Mouse (Mus musculus): Measurements from ENCODE around the gene Actbl2.

Gene Actbl2

DNA sequence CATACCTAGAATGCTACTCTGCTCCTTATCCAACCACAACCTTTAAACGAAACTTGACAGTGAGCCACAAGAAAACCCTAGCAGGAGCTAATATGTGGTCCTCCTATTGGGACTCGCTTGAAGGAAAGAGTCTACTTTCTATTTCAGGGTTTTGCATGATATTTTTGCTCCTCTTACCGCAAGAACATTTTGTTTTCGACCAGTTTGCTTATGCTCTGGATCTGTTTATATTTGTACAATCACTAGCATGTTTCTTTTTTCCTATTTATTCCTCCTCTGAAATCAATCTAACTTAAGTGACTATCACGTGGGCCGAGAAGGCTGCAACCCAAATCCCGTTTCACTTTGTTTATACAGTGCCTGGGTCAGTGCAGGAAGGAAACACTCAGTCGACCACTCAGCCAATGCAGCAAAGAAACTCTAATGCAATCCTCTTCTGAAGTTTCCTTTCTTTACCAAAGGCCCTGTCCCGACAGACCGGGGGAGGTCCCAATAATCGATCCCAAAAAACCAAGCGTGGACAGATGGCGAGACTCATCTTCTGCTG, 15.0 kb downstream of the Actbl2 start:
- no peak for DNase-seq (ENCODE audit: low read depth)

GRCm38 (mm10) chr13:111271868-111272267, 17.1 kb downstream of the Actbl2 start:
- DNase-seq (ENCODE audit: low read depth) = no peak

GRCm38 (mm10) chr13:111286461-111287385, 31.9 kb downstream of the Actbl2 start:
- DNase-seq (ENCODE audit: low read depth) = no peak

- DNase-seq (ENCODE audit: low read depth) = peak; percentile 28
Observed at GRCm38 (mm10) chr13:111291161-111291957, 36.5 kb downstream of the Actbl2 start.

DNA sequence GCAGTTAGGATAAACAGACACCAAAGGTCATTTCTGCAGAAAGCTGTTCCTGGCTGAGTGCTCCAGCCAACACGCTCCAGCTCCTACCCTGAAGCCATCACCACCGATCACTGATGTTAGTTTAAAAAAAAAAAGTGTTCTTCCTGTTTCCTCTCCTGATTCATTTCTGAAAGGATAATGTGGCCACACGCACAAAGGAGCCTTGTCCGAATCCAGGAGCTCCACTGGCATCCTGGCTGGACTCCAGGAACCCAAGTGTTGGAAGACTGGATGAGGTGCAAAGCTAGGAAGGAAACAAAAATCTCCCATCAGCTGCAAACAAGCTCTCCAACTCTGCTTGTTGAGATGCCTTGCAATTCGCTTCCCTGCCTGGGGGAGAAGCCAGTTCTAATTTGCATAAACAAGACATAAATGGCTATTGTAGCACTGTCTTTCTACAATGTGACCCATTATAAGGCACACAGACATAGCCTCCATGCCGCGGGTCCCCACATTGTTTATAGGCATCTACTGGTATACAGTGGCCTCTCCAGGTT, 37.2 kb downstream of the Actbl2 start:
- peak; percentile 70 for DNase-seq (ENCODE audit: low read depth)

- DNase-seq (ENCODE audit: low read depth) = no peak
Observed at GRCm38 (mm10) chr13:111293478-111293877, 38.7 kb downstream of the Actbl2 start.

DNA sequence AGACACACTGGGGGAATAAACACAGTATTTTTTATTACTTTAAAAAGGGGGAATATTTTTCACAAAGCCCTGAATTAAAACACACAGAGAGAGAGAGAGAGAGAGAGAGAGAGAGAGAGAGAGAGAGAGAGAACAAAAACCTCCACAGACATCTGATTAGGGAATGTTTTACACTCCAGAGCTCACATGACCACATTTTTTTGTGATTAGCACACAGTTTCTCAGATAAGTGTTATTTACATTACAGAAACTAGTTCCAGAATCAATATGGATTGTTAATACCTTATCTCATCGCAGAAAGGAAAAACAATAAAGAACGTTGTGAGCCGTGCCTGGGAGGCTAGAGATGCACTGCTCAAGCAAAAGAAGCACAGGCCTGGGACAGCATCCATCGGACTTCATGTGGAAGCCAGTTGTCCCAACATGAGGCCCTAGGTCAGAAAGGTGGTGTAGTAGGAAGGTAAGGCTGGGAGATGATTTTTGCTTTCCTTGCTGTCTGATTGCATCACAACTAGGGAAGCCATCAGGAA, 40.2 kb downstream of the Actbl2 start:
- no peak for DNase-seq (ENCODE audit: low read depth)

GRCm38 (mm10) chr13:111296029-111296428, 41.2 kb downstream of the Actbl2 start:
- DNase-seq (ENCODE audit: low read depth) = no peak

DNA sequence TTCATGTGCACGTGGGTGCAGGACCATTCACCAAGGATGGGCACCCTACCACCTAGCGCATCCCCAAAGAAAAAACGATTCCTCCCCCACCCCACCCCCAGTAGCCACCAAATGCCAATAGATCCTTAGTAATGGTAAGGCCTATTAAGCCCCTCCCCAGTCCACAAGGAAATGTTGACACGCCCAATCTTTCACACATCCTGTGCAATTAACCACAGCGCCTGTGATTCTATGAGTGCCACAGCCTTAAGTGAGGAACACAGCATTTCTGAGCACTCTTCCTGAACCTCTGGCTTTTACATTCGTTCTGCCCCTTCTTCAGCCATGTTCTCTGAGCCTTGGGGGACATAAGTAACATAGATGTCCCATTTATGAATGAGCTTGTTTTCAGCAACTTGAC, 42.8 kb downstream of the Actbl2 start:
- DNase-seq (ENCODE audit: low read depth) = no peak

GRCm38 (mm10) chr13:111299145-111299713, 44.4 kb downstream of the Actbl2 start:
- no peak for DNase-seq (ENCODE audit: low read depth)

GRCm38 (mm10) chr13:111300846-111301245, 46.0 kb downstream of the Actbl2 start:
- no peak for DNase-seq (ENCODE audit: low read depth)

GRCm38 (mm10) chr13:111301431-111301830, 46.6 kb downstream of the Actbl2 start:
- no peak for DNase-seq (ENCODE audit: low read depth)

GRCm38 (mm10) chr13:111304194-111304593, 49.4 kb downstream of the Actbl2 start:
- no peak for DNase-seq (ENCODE audit: low read depth)

- no peak for DNase-seq (ENCODE audit: low read depth)
Observed at GRCm38 (mm10) chr13:111304736-111305135, 49.9 kb downstream of the Actbl2 start.
